Mouse (Mus musculus): ENCODE results near the gene Eaf2. TPM values are rescaled to one million over a fixed set of nuclear protein-coding genes. Genes with fewer than 3 reads are reported as not detected.
"Not testable (repeated sequence)": the region's sequence is repeated elsewhere in the genome, so short reads cannot be mapped to it uniquely, and the experiment has no call there.

The Eaf2 gene
- polyA plus RNA-seq, 2 experiments, result 2.4 to 6.8 TPM

GRCm38 (mm10) chr16:36851202-36851601, 23.6 kb downstream of the Eaf2 start:
- Histone ChIP-seq H3K4me3 (replicated peaks; ENCODE audit: low read length) (no peak overlapping the region), H3K9me3 (ENCODE audit: control insufficient read depth, low read length) (no peaks in the 10 kb centered on the region), H3K27ac (replicated peaks; ENCODE audit: low read depth, low read length) (no peak overlapping the region), H3K27me3 (ENCODE audit: control insufficient read depth, insufficient read depth, low read length) (no peaks in the 10 kb centered on the region), H3K4me2 (replicated peaks; ENCODE audit: low read depth, low read length, severe bottlenecking) (no peak overlapping the region), H3K4me1 (ENCODE audit: control insufficient read depth, insufficient read depth, low read length) (no peaks in the 10 kb centered on the region), H3K36me3 (ENCODE audit: control insufficient read depth, insufficient read depth, low read length) (peaks cover 24% of the 10 kb centered on the region), H3K9ac (ENCODE audit: low read depth, low read length, severe bottlenecking) (no peak overlapping the region)
- no peak for TF ChIP-seq POLR2A (IDR thresholded peaks at IDR 0.05; ENCODE audit: borderline replicate concordance, extremely low read depth, insufficient read depth, insufficient read length)
- ATAC-seq (ENCODE audit: low FRiP score, low read depth) (no peak), DNase-seq (ENCODE audit: low spot score) (no peak)
- 90% methylated on average over 3 of the region's 3 CpGs for WGBS

- peaks cover 30% of the 10 kb centered on the region for H3K36me3 ChIP-seq (ENCODE audit: control insufficient read depth, insufficient read depth, low read length)
- not testable (repeated sequence) for H3K9me3 ChIP-seq (ENCODE audit: control insufficient read depth, low read length); H3K9ac ChIP-seq (ENCODE audit: low read depth, low read length, severe bottlenecking); H3K27ac ChIP-seq (replicated peaks; ENCODE audit: low read depth, low read length); H3K4me3 ChIP-seq (replicated peaks; ENCODE audit: low read length); ATAC-seq (ENCODE audit: low FRiP score, low read depth); H3K27me3 ChIP-seq (ENCODE audit: control insufficient read depth, insufficient read depth, low read length); H3K4me2 ChIP-seq (replicated peaks; ENCODE audit: low read depth, low read length, severe bottlenecking); H3K4me1 ChIP-seq (ENCODE audit: control insufficient read depth, insufficient read depth, low read length); DNase-seq (ENCODE audit: low spot score)
- 92% methylated on average over 1 of the region's 1 CpGs for WGBS
Observed at GRCm38 (mm10) chr16:36846894-36847293, 27.9 kb downstream of the Eaf2 start.

GRCm38 (mm10) chr16:36828820-36829219, 46.0 kb downstream of the Eaf2 start:
- Histone ChIP-seq H3K36me3 (ENCODE audit: control insufficient read depth, insufficient read depth, low read length) (no peaks in the 10 kb centered on the region), H3K4me2 (replicated peaks; ENCODE audit: low read depth, low read length, severe bottlenecking) (peak overlapping the region; percentile 69), H3K27ac (replicated peaks; ENCODE audit: low read depth, low read length) (no peak overlapping the region), H3K4me1 (ENCODE audit: control insufficient read depth, insufficient read depth, low read length) (peaks cover 5% of the 10 kb centered on the region; the same call in 1 of the 2 replicates), H3K4me3 (replicated peaks; ENCODE audit: low read length) (peak overlapping the region; percentile 94), H3K9ac (ENCODE audit: low read depth, low read length, severe bottlenecking) (peak overlapping the region; percentile 90), H3K27me3 (ENCODE audit: control insufficient read depth, insufficient read depth, low read length) (0 out of 2 replicates have a peak, but pooled peaks cover 4% of the 10 kb centered on the region), H3K9me3 (ENCODE audit: control insufficient read depth, low read length) (no peaks in the 10 kb centered on the region)
- DNase-seq (ENCODE audit: low spot score) (peak; percentile 5), ATAC-seq (ENCODE audit: low FRiP score, low read depth) (no peak)
- no peak for TF ChIP-seq POLR2A (IDR thresholded peaks at IDR 0.05; ENCODE audit: borderline replicate concordance, extremely low read depth, insufficient read depth, insufficient read length)
- 4% methylated on average over 11 of the region's 11 CpGs for WGBS

GRCm38 (mm10) chr16:36828054-36828786, 46.6 kb downstream of the Eaf2 start, which contains the start of gene Iqcb1:
Gene Iqcb1 (plus strand): TSS chr16:36828385.
- peak within 1 kb of the TSS; percentile 94 for H3K4me3 ChIP-seq (replicated peaks; ENCODE audit: low read length)
- peak within 1 kb of the TSS; percentile 74 for H3K27ac ChIP-seq (replicated peaks; ENCODE audit: low read depth, low read length)
- H3K9ac ChIP-seq (ENCODE audit: low read depth, low read length, severe bottlenecking), result peak within 1 kb of the TSS; percentile 90
- DNase-seq (ENCODE audit: low spot score) (peak; percentile 82), ATAC-seq (ENCODE audit: low FRiP score, low read depth) (peak; percentile 99)
- WGBS, result 0% methylated on average over 57 of the region's 64 CpGs
- 0 out of 2 replicates have a peak, but pooled peaks cover 4% of the 10 kb centered on the region for H3K27me3 ChIP-seq (ENCODE audit: control insufficient read depth, insufficient read depth, low read length)
- H3K4me1 ChIP-seq (ENCODE audit: control insufficient read depth, insufficient read depth, low read length), result peaks cover 5% of the 10 kb centered on the region; the same call in 1 of the 2 replicates
- no peaks in the 10 kb centered on the region for H3K9me3 ChIP-seq (ENCODE audit: control insufficient read depth, low read length)
- no peaks in the 10 kb centered on the region for H3K36me3 ChIP-seq (ENCODE audit: control insufficient read depth, insufficient read depth, low read length)
- peak within 1 kb of the TSS; percentile 69 for H3K4me2 ChIP-seq (replicated peaks; ENCODE audit: low read depth, low read length, severe bottlenecking)
- peak; percentile 95; the same call in 1 of the 2 replicates for TF ChIP-seq POLR2A (IDR thresholded peaks at IDR 0.05; ENCODE audit: borderline replicate concordance, extremely low read depth, insufficient read depth, insufficient read length)

- 6% methylated on average over 11 of the region's 11 CpGs for WGBS
- TF ChIP-seq POLR2A (IDR thresholded peaks at IDR 0.05; ENCODE audit: borderline replicate concordance, extremely low read depth, insufficient read depth, insufficient read length), result no peak
- Histone ChIP-seq H3K9ac (ENCODE audit: low read depth, low read length, severe bottlenecking) (peak overlapping the region; percentile 90), H3K27me3 (ENCODE audit: control insufficient read depth, insufficient read depth, low read length) (0 out of 2 replicates have a peak, but pooled peaks cover 4% of the 10 kb centered on the region), H3K9me3 (ENCODE audit: control insufficient read depth, low read length) (no peaks in the 10 kb centered on the region), H3K4me1 (ENCODE audit: control insufficient read depth, insufficient read depth, low read length) (peaks cover 5% of the 10 kb centered on the region; the same call in 1 of the 2 replicates), H3K36me3 (ENCODE audit: control insufficient read depth, insufficient read depth, low read length) (no peaks in the 10 kb centered on the region), H3K4me2 (replicated peaks; ENCODE audit: low read depth, low read length, severe bottlenecking) (peak overlapping the region; percentile 69), H3K4me3 (replicated peaks; ENCODE audit: low read length) (peak overlapping the region; percentile 94), H3K27ac (replicated peaks; ENCODE audit: low read depth, low read length) (no peak overlapping the region)
- ATAC-seq (ENCODE audit: low FRiP score, low read depth), result peak; percentile 18; the same call in 1 of the 2 replicates
- no peak for DNase-seq (ENCODE audit: low spot score)
Observed at GRCm38 (mm10) chr16:36827611-36828053, 47.2 kb downstream of the Eaf2 start.

Data from limb, embryonic 14.5 days (tissue).